Mouse (Mus musculus): Measurements from ENCODE around the gene Arl3. TPM values are rescaled to one million over a fixed set of nuclear protein-coding genes. Genes with fewer than 3 reads are reported as not detected.

Gene Arl3
- polyA plus RNA-seq, 1 experiment from 2014 or later, result 72.5 TPM

- Histone ChIP-seq H3K4me1 (ENCODE audit: control insufficient read depth in 2 of 2, insufficient read depth in 2 of 2, low read length in 2 of 2) (peaks cover 72 to 94% of the 10 kb centered on the region in 2 experiments), H3K9me3 (ENCODE audit: control insufficient read depth, low read length) (no peaks in the 10 kb centered on the region), H3K4me2 (ENCODE audit: low read length) (no peak overlapping the region), H3K36me3 (ENCODE audit: control insufficient read depth, insufficient read depth, low read length) (peaks cover 22% of the 10 kb centered on the region), H3K4me3 (ENCODE audit: control insufficient read depth in 1 of 2, insufficient read depth in 1 of 2, low read depth in 1 of 2, low read length in 2 of 2) (no peak overlapping the region), H3K27ac (replicated peaks in 1 of 2; ENCODE audit: control insufficient read depth in 1 of 2, insufficient read depth in 1 of 2, low read depth in 2 of 2, low read length in 2 of 2) (no peak overlapping the region), H3K9ac (ENCODE audit: low read length) (no peak overlapping the region), H3K27me3 (ENCODE audit: control insufficient read depth, insufficient read depth, low read length) (no peaks in the 10 kb centered on the region)
- ATAC-seq (ENCODE audit: insufficient number of reproducible peaks, insufficient read depth, low FRiP score, low read depth), result no peak
- WGBS, result 63% methylated on average over 3 of the region's 3 CpGs
These were observed 91.6 kb downstream of the Arl3 start for GRCm38 (mm10) chr19:46481352-46481751.

Other genes starting within 250 kb of the Arl3 start
- gene Psd, start 246.0 kb downstream of the Arl3 start, polyA plus RNA-seq (2014; fragmentation: Nextera tagmentation; extraction: Ambion mirVana), result 6.0 and 7.4 TPM in 2 replicates
- 10.4 and 11.8 TPM in 2 replicates for gene Fbxl15, start 245.0 kb downstream of the Arl3 start, polyA plus RNA-seq (2014; fragmentation: Nextera tagmentation; extraction: Ambion mirVana)
- 125 and 128 TPM in 2 replicates for gene Cuedc2, start 234.5 kb downstream of the Arl3 start, polyA plus RNA-seq (2014; fragmentation: Nextera tagmentation; extraction: Ambion mirVana)
- gene Mfsd13a, start 232.1 kb downstream of the Arl3 start, polyA plus RNA-seq (2014; fragmentation: Nextera tagmentation; extraction: Ambion mirVana), result 4.4 and 6.4 TPM in 2 replicates
- gene 2310034G01Rik, start 222.9 kb downstream of the Arl3 start, polyA plus RNA-seq (2014; fragmentation: Nextera tagmentation; extraction: Ambion mirVana), result 0.62 and 1.8 TPM in 2 replicates
- 117 and 126 TPM in 2 replicates for gene Actr1a, start 177.4 kb downstream of the Arl3 start, polyA plus RNA-seq (2014; fragmentation: Nextera tagmentation; extraction: Ambion mirVana)
- gene Sufu, start 176.3 kb downstream of the Arl3 start, polyA plus RNA-seq (2014; fragmentation: Nextera tagmentation; extraction: Ambion mirVana), result 18.3 and 18.8 TPM in 2 replicates
- 23.4 TPM in 2 replicates for gene Trim8, start 71.5 kb downstream of the Arl3 start, polyA plus RNA-seq (2014; fragmentation: Nextera tagmentation; extraction: Ambion mirVana)
- gene Sfxn2, start 167 bp upstream of the Arl3 start, polyA plus RNA-seq (2014; fragmentation: Nextera tagmentation; extraction: Ambion mirVana), result 8.0 and 8.8 TPM in 2 replicates
- gene Wbp1l, start 25.9 kb upstream of the Arl3 start, polyA plus RNA-seq (2014; fragmentation: Nextera tagmentation; extraction: Ambion mirVana), result 48.8 and 49.3 TPM in 2 replicates
- gene Cyp17a1, start 100.0 kb upstream of the Arl3 start, polyA plus RNA-seq (2014; fragmentation: Nextera tagmentation; extraction: Ambion mirVana), result 1.6 and 1.8 TPM in 2 replicates
- gene Borcs7, start 116.7 kb upstream of the Arl3 start, polyA plus RNA-seq (2014; fragmentation: Nextera tagmentation; extraction: Ambion mirVana), result 17.9 and 20.0 TPM in 2 replicates
- gene As3mt, start 134.3 kb upstream of the Arl3 start, polyA plus RNA-seq (2014; fragmentation: Nextera tagmentation; extraction: Ambion mirVana), result 49.8 and 55.5 TPM in 2 replicates
- 2.9 and 3.2 TPM in 2 replicates for gene Cnnm2, start 188.4 kb upstream of the Arl3 start, polyA plus RNA-seq (2014; fragmentation: Nextera tagmentation; extraction: Ambion mirVana)

All from heart, embryonic 14.5 days (tissue).